Mouse (Mus musculus) intestine, postnatal 0 days (tissue): ENCODE measurements around the gene Fzd10. TPM values are rescaled to one million over a fixed set of nuclear protein-coding genes. Genes with fewer than 3 reads are reported as not detected.

Source experiments
- ATAC-seq: fragments of 200-750 bp; cut with Nextera tagmentation; 2 replicates; pipeline ENCODE4 v1.8.0; 2017; ENCODE audit warnings: mild to moderate bottlenecking, moderate TSS enrichment, moderate library complexity
- H3K27ac ChIP-seq: fragments of 300-500 bp; sonication (generic); 2 replicates; pipeline ENCODE4 v1.5.1; 2014; ENCODE audit warnings: mild to moderate bottlenecking, low read depth, low read length, moderate library complexity
- H3K27me3 ChIP-seq: fragments of 300-500 bp; sonication (generic); replicated peaks from 2 replicates; pipeline ENCODE4 v1.6.1; 2014; ENCODE audit warnings: low read length, mixed read lengths; ENCODE audit not compliant: control insufficient read depth, insufficient read depth
- H3K36me3 ChIP-seq: fragments of 300-500 bp; sonication (generic); 2 replicates; pipeline ENCODE4 v1.6.1; 2014; ENCODE audit warnings: mild to moderate bottlenecking, moderate library complexity; ENCODE audit not compliant: control insufficient read depth, insufficient read depth
- H3K4me1 ChIP-seq: fragments of 300-500 bp; sonication (generic); replicated peaks from 2 replicates; pipeline ENCODE4 v1.6.1; 2014; ENCODE audit warnings: antibody characterized with exemption, low read length, mixed read lengths; ENCODE audit not compliant: control insufficient read depth, insufficient read depth
- H3K4me2 ChIP-seq: fragments of 300-500 bp; sonication (generic); replicated peaks from 2 replicates; pipeline ENCODE4 v1.6.1; 2014; ENCODE audit warnings: low read depth, mild to moderate bottlenecking, moderate library complexity
- H3K4me3 ChIP-seq: fragments of 300-500 bp; sonication (generic); 2 replicates; pipeline ENCODE4 v1.5.1; 2014; ENCODE audit warnings: low read depth, low read length
- H3K9ac ChIP-seq: fragments of 300-500 bp; sonication (generic); 2 replicates; pipeline ENCODE4 v1.6.1; 2014; ENCODE audit warnings: mild to moderate bottlenecking, low read depth, low read length
- H3K9me3 ChIP-seq: fragments of 300-500 bp; sonication (generic); 2 replicates; pipeline ENCODE4 v1.6.1; 2016; ENCODE audit warnings: mixed run types; ENCODE audit not compliant: control insufficient read depth
- CTCF ChIP-seq: sonication (generic); IDR thresholded peaks from 2 replicates; pipeline ENCODE4 v1.5.1; 2016; ENCODE audit warnings: low read depth, mild to moderate bottlenecking, control low read depth, antibody characterized with exemption, moderate library complexity
- WGBS: fragments of 180-500 bp; shearing (Covaris S2); extraction: QIAGEN DNeasy Blood & Tissue Kit; methylation state at CpG from one replicate; pipeline ENCODE4 v1.1.7; 2014; 5-methylcytosine and 5-hydroxymethylcytosine counted together
- polyA plus RNA-seq: library from polyadenylated mRNA; unstranded; fragments of >200 nt; fragmentation: Nextera tagmentation; extraction: Ambion mirVana; gene quantifications from 2 replicates; pipeline ENCODE4 v1.2.1, GENCODE M21; 2015

Gene Fzd10
- polyA plus RNA-seq, 1 experiment from 2014 or later, result 0.16 TPM

- WGBS, result 85% methylated on average over 4 of the region's 4 CpGs
- no peaks in the 10 kb centered on the region for H3K27me3 ChIP-seq
- H3K9me3 ChIP-seq, result no peaks in the 10 kb centered on the region
- no peak overlapping the region for H3K27ac ChIP-seq
- no peaks in the 10 kb centered on the region for H3K36me3 ChIP-seq
- H3K9ac ChIP-seq, result no peak overlapping the region
- no peak overlapping the region for H3K4me3 ChIP-seq
- H3K4me1 ChIP-seq, result no peaks in the 10 kb centered on the region
- no peak for TF ChIP-seq CTCF
- no peak for ATAC-seq
- H3K4me2 ChIP-seq, result no peak overlapping the region
These were observed 42.4 kb downstream of the Fzd10 start for GRCm38 (mm10) chr5:128643065-128643464.

GRCm38 (mm10) chr5:128645720-128646119, 45.1 kb downstream of the Fzd10 start:
- 67% methylated on average over 8 of the region's 8 CpGs for WGBS

DNA sequence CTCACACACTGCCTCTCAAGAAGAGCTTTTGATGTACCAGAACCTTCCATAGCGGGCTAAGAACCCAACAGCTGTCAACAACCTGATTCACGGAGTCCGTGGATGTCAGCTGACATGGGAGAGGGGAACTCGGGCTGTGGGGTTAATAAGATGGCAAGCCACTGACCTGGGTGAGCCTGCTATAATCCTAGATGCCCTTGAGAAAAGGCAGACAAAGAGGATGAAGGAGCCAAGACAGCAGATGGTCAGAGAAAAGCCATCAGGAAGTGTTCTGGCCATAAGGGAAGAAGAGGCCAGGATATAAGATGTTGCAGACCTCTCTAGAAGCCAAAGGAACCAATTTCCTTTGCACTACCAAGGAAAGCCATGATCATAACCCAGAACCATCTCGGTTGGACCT, 45.6 kb downstream of the Fzd10 start:
- WGBS, result 84% methylated on average over 5 of the region's 5 CpGs
- no peaks in the 10 kb centered on the region for H3K9me3 ChIP-seq
- no peak for TF ChIP-seq CTCF

More at GRCm38 (mm10) chr5:128645720-128646119, 45.1 kb downstream of the Fzd10 start:
- no peak for TF ChIP-seq CTCF
- Histone ChIP-seq H3K9ac (no peak overlapping the region), H3K4me2 (no peak overlapping the region), H3K27ac (no peak overlapping the region), H3K36me3 (no peaks in the 10 kb centered on the region), H3K4me3 (no peak overlapping the region), H3K9me3 (no peaks in the 10 kb centered on the region), H3K4me1 (no peaks in the 10 kb centered on the region), H3K27me3 (no peaks in the 10 kb centered on the region)
- no peak for ATAC-seq

GRCm38 (mm10) chr5:128647221-128647730, 46.6 kb downstream of the Fzd10 start:
- no peaks in the 10 kb centered on the region for H3K4me1 ChIP-seq
- no peak overlapping the region for H3K27ac ChIP-seq
- no peaks in the 10 kb centered on the region for H3K9me3 ChIP-seq
- ATAC-seq, result no peak
- no peak overlapping the region for H3K4me3 ChIP-seq
- TF ChIP-seq CTCF, result no peak
- H3K36me3 ChIP-seq, result no peaks in the 10 kb centered on the region
- H3K9ac ChIP-seq, result no peak overlapping the region
- WGBS, result 79% methylated on average over 10 of the region's 10 CpGs
- no peaks in the 10 kb centered on the region for H3K27me3 ChIP-seq
- no peak overlapping the region for H3K4me2 ChIP-seq

More for the DNA sequence above, 45.6 kb downstream of the Fzd10 start:
- no peaks in the 10 kb centered on the region for H3K4me1 ChIP-seq
- no peak overlapping the region for H3K4me2 ChIP-seq
- ATAC-seq, result no peak
- H3K36me3 ChIP-seq, result no peaks in the 10 kb centered on the region
- no peak overlapping the region for H3K27ac ChIP-seq
- no peak overlapping the region for H3K4me3 ChIP-seq
- H3K27me3 ChIP-seq, result no peaks in the 10 kb centered on the region
- no peak overlapping the region for H3K9ac ChIP-seq

GRCm38 (mm10) chr5:128649336-128649897, 48.8 kb downstream of the Fzd10 start:
- Histone ChIP-seq H3K27ac (no peak overlapping the region), H3K27me3 (no peaks in the 10 kb centered on the region), H3K9ac (no peak overlapping the region), H3K36me3 (no peaks in the 10 kb centered on the region), H3K9me3 (no peaks in the 10 kb centered on the region), H3K4me2 (no peak overlapping the region), H3K4me1 (no peaks in the 10 kb centered on the region), H3K4me3 (no peak overlapping the region)
- no peak for TF ChIP-seq CTCF
- WGBS, result 65% methylated on average over 11 of the region's 11 CpGs
- ATAC-seq, result no peak

Other genes with a start within 250 kb of the Fzd10 start
- 0.03 TPM in 1 of 2 replicates, not detected in the other for gene Tmem132d, start 167.8 kb upstream of the Fzd10 start, polyA plus RNA-seq
- not detected in 2 replicates for gene Piwil1, start 101.7 kb downstream of the Fzd10 start, polyA plus RNA-seq